Comparison of ENCODE assay signal across 21 mouse cellular contexts in the genomic region with DNA sequence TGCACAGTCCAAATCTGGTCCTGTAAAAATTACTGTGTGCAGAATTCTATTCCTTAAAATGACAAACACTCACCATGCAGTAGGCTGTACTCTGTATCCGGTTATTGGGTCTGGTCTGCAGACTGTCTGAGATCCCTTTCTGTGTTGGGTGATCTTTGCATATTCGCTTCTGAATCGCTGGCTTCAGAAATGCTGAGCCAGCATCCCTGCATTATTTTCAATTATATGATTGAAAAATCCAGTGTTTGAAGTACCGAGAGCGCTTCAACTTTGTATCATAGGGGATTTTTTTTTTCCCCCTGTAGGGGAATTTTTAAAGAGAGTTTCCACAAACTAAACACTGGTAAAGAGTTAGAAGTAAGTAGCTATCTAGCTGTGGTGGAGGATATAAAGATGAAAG.
"Had no signal": no experiment of that assay in that cellular context is flagged by ENCODE, and none has a peak within 500 bp of the region (broad histone marks: within the 10 kb centered on the region; RNA-seq: fewer than 3 reads in every experiment).

No protein-coding gene starts in this region.

- H3K9ac ChIP-seq: lung, embryonic 14.5 days; midbrain, embryonic 12.5 days; neural tube, embryonic 13.5 days; neural tube, embryonic 15.5 days; stomach, embryonic 15.5 days had no signal

- H3K27me3 ChIP-seq: megakaryocyte, embryonic 14.5 days; midbrain, embryonic 12.5 days; neural tube, embryonic 13.5 days; neural tube, embryonic 15.5 days; stomach, embryonic 15.5 days had no signal

- H3K4me2 ChIP-seq: lung, embryonic 14.5 days; midbrain, embryonic 12.5 days; neural tube, embryonic 13.5 days; neural tube, embryonic 15.5 days; stomach, embryonic 15.5 days had no signal

- H3K4me1 ChIP-seq: megakaryocyte, embryonic 14.5 days; midbrain, embryonic 12.5 days; stomach, embryonic 15.5 days had no signal

- H3K4me3 ChIP-seq: megakaryocyte, embryonic 14.5 days; midbrain, embryonic 12.5 days; myocyte; neural tube, embryonic 13.5 days; neural tube, embryonic 15.5 days; stomach, embryonic 15.5 days had no signal

- H3K27ac ChIP-seq: macrophage; midbrain, embryonic 12.5 days; neural tube, embryonic 13.5 days; neural tube, embryonic 15.5 days; stomach, embryonic 15.5 days; stomach, postnatal 0 days had no signal

- ATAC-seq: midbrain, embryonic 16.5 days had no signal

- DNase-seq: lung, adult 18-20 months; lung, embryonic 14.5 days; lung, postnatal 10 days; midbrain, embryonic 14.5 days; retina, postnatal 1 day; right cerebral cortex, adult 18-20 months; right cerebral cortex, postnatal 25 days; right cerebral cortex, postnatal 4 days; spleen, adult 18-20 months; thymus, adult 2 months; thymus, postnatal 25 days; thymus, postnatal 4 days had no signal

- H3K9me3 ChIP-seq: midbrain, embryonic 12.5 days; neural tube, embryonic 13.5 days; neural tube, embryonic 15.5 days; stomach, embryonic 15.5 days had no signal
